Mouse (Mus musculus) kidney, embryonic 14.5 days (tissue): ENCODE measurements around the gene Sfxn2. TPM values are rescaled to one million over a fixed set of nuclear protein-coding genes. Genes with fewer than 3 reads are reported as not detected.
A peak's percentile ranks its signal among the peaks of the same experiment; 100 is the strongest.
"Not testable (repeated sequence)": the region's sequence is repeated elsewhere in the genome, so short reads cannot be mapped to it uniquely, and the experiment has no call there.

Experiments used
- ATAC-seq: fragments of 200-750 bp; cut with Nextera tagmentation; 2 replicates; pipeline ENCODE4 v1.8.0; 2017; ENCODE audit warnings: moderate number of reproducible peaks, mild to moderate bottlenecking, moderate TSS enrichment, moderate library complexity; ENCODE audit not compliant: low FRiP score, low TSS enrichment
- H3K27ac ChIP-seq: fragments of 300-500 bp; sonication (generic); 2 replicates; pipeline ENCODE4 v1.5.1; 2014; ENCODE audit warnings: low read depth, mild to moderate bottlenecking, low read length, moderate library complexity, mixed read lengths
- H3K27me3 ChIP-seq: fragments of 300-500 bp; sonication (generic); 2 replicates; pipeline ENCODE4 v1.6.1; 2014; ENCODE audit warnings: mild to moderate bottlenecking, low read length; ENCODE audit not compliant: control insufficient read depth, insufficient read depth
- H3K36me3 ChIP-seq: fragments of 300-500 bp; sonication (generic); 2 replicates; pipeline ENCODE4 v1.6.1; 2014; ENCODE audit warnings: low read length, mixed read lengths; ENCODE audit not compliant: control insufficient read depth, insufficient read depth
- H3K4me1 ChIP-seq: fragments of 300-500 bp; sonication (generic); 2 replicates; pipeline ENCODE4 v1.6.1; 2014; ENCODE audit warnings: low read length, mixed read lengths; ENCODE audit not compliant: control insufficient read depth, insufficient read depth
- H3K4me2 ChIP-seq: fragments of 300-500 bp; sonication (generic); replicated peaks from 2 replicates; pipeline ENCODE4 v1.6.1; 2014; ENCODE audit warnings: low read depth, mild to moderate bottlenecking, low read length
- H3K4me3 ChIP-seq: fragments of 300-500 bp; sonication (generic); 2 replicates; pipeline ENCODE4 v1.5.1; 2014; ENCODE audit warnings: mild to moderate bottlenecking, low read length
- H3K9ac ChIP-seq: fragments of 300-500 bp; sonication (generic); 2 replicates; pipeline ENCODE4 v1.6.1; 2014; ENCODE audit warnings: low read depth, mild to moderate bottlenecking, low read length, moderate library complexity
- H3K9me3 ChIP-seq: fragments of 300-500 bp; sonication (generic); 2 replicates; pipeline ENCODE4 v1.6.1; 2016; ENCODE audit warnings: low read length; ENCODE audit not compliant: control insufficient read depth
- WGBS: fragments of 180-500 bp; shearing (Covaris S2); extraction: QIAGEN DNeasy Blood & Tissue Kit; methylation state at CpG from one replicate; pipeline ENCODE4 v1.1.7; 2014; 5-methylcytosine and 5-hydroxymethylcytosine counted together
- polyA plus RNA-seq: library from polyadenylated mRNA; unstranded; fragments of >200 nt; fragmentation: Nextera tagmentation; extraction: Ambion mirVana; gene quantifications from 2 replicates; pipeline ENCODE4 v1.2.1, GENCODE M21; 2014

The Sfxn2 gene
- polyA plus RNA-seq, 1 experiment from 2014 or later: 25.1 TPM

GRCm38 (mm10) chr19:46562132-46562531 lies 11.0 kb upstream of the Sfxn2 start:
- Histone ChIP-seq H3K27ac (no peak overlapping the region), H3K27me3 (no peaks in the 10 kb centered on the region), H3K4me3 (no peak overlapping the region), H3K9ac (no peak overlapping the region), H3K4me2 (no peak overlapping the region), H3K36me3 (peaks cover 11% of the 10 kb centered on the region; the same call in 1 of the 2 replicates), H3K9me3 (no peaks in the 10 kb centered on the region), H3K4me1 (no peaks in the 10 kb centered on the region)
- ATAC-seq: no peak
- WGBS: 32% methylated on average over 1 of the region's 1 CpGs

DNA sequence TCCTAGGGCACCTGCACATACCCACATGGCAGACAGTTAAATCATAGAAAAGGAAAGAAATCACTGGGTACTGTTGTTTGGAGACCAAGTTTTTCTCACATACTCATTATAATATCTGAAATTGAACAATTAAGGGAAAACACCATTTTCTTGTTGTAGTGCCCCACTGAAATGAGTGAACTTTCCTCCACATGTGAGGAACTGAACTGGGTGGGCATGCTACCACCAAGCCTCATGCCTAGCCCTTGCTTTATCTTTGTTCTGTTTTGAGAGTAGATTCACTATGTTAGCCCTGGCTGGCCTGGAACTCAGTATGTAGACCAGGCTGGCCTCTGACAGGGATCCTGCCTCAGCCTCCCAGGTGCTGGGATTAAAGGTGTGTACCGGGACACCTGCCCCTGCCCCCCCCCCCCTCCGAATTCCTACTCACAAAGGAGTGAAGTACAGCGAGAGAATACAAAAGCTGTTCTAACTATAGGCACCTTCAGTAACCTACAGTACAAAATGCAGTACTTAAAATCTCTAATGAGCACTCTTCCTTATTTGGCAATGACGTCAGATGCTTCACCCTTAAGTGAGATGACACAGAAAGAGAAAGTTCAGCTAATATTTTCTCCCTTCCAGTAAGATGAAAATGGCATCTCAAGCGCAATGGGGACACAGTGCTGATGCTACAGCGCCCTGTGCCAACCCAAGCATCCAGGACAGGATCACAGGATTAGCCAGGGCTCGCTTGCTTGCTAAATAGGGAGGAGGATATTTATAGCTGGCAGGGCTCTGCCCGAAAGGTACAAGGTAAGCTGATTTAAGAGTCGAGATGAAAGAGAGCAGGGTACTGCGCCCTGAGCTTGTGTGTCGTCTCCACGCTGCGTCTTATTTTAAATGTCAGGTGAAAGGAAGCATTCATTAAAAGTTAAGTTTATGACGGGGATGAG lies 10.3 kb upstream of the Sfxn2 start:
- Histone ChIP-seq H3K9me3 (no peaks in the 10 kb centered on the region), H3K4me2 (no peak overlapping the region), H3K4me3 (no peak overlapping the region), H3K27me3 (no peaks in the 10 kb centered on the region), H3K9ac (no peak overlapping the region), H3K27ac (no peak overlapping the region), H3K4me1 (no peaks in the 10 kb centered on the region), H3K36me3 (peaks cover 7% of the 10 kb centered on the region; the same call in 1 of the 2 replicates)
- WGBS: 81% methylated on average over 14 of the region's 14 CpGs
- ATAC-seq: no peak

- no peak for ATAC-seq
- Histone ChIP-seq H3K4me1 (no peaks in the 10 kb centered on the region), H3K27me3 (no peaks in the 10 kb centered on the region), H3K4me3 (no peak overlapping the region), H3K36me3 (0 out of 2 replicates have a peak, but pooled peaks cover 4% of the 10 kb centered on the region), H3K4me2 (no peak overlapping the region), H3K27ac (no peak overlapping the region), H3K9ac (no peak overlapping the region), H3K9me3 (no peaks in the 10 kb centered on the region)
- WGBS: 73% methylated on average over 4 of the region's 4 CpGs
Observed at GRCm38 (mm10) chr19:46563603-46564002, 9.6 kb upstream of the Sfxn2 start.

DNA sequence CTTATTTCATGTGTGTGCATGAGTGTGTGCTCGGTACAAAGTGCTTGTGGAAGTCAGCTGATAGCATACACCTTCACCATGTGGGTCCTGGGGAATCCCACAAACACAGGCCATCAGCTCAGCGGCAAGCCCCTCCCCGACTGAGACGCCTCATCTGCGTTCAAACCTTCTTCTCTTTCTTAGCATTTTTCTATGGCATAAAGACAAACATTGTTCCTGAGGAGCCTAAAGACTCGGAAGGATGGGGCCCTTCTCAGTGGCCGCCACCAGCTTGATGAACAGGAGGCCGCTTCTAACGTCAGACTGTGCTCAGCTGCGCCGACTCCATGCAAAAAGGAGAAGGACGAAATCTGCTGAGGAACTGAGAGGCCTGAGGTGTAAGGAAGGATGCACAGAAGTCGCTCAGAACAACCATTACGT lies 9.1 kb upstream of the Sfxn2 start:
- Histone ChIP-seq H3K4me2 (no peak overlapping the region), H3K36me3 (0 out of 2 replicates have a peak, but pooled peaks cover 4% of the 10 kb centered on the region), H3K4me1 (no peaks in the 10 kb centered on the region), H3K9me3 (no peaks in the 10 kb centered on the region), H3K9ac (no peak overlapping the region), H3K27me3 (no peaks in the 10 kb centered on the region), H3K4me3 (no peak overlapping the region), H3K27ac (no peak overlapping the region)
- WGBS: 83% methylated on average over 14 of the region's 14 CpGs
- no peak for ATAC-seq

- H3K9ac ChIP-seq, H3K27ac ChIP-seq, H3K27me3 ChIP-seq, H3K9me3 ChIP-seq, ATAC-seq, H3K36me3 ChIP-seq: not testable (repeated sequence)
- H3K4me1 ChIP-seq: peaks cover 17% of the 10 kb centered on the region
- peak overlapping the region; percentile 76 for H3K4me2 ChIP-seq
- peak overlapping the region; percentile 53; the same call in 1 of the 2 replicates for H3K4me3 ChIP-seq
- 82% methylated on average over 3 of the region's 3 CpGs for WGBS
Observed at GRCm38 (mm10) chr19:46571211-46571877, 1.8 kb upstream of the Sfxn2 start.

DNA sequence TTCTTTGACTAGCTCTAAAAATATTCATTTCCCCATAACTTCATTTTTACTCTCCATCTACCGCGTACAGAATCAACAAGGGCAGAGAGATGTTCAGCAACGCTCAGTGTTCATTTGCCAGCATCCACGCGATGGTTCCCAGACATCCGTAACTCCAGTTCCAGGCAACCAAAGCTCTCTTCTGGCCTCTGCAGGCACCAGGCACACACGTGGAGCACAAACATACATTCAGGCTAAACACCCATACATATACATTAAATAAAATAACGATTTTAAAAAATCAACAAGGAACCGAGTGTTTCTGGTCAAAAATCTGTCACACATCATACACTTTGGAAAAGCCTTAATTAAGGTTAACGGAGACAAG lies 1.3 kb upstream of the Sfxn2 start:
- H3K4me2 ChIP-seq: peak overlapping the region; percentile 76
- H3K9ac ChIP-seq: peak overlapping the region; percentile 71; the same call in 1 of the 2 replicates
- H3K9me3 ChIP-seq: no peaks in the 10 kb centered on the region
- peak overlapping the region; percentile 53 for H3K4me3 ChIP-seq
- ATAC-seq: no peak
- H3K4me1 ChIP-seq: peaks cover 17% of the 10 kb centered on the region
- no peaks in the 10 kb centered on the region for H3K36me3 ChIP-seq
- H3K27ac ChIP-seq: no peak overlapping the region
- no peaks in the 10 kb centered on the region for H3K27me3 ChIP-seq
- whole genome bisulfite sequencing: 26% methylated on average over 10 of the region's 10 CpGs

DNA sequence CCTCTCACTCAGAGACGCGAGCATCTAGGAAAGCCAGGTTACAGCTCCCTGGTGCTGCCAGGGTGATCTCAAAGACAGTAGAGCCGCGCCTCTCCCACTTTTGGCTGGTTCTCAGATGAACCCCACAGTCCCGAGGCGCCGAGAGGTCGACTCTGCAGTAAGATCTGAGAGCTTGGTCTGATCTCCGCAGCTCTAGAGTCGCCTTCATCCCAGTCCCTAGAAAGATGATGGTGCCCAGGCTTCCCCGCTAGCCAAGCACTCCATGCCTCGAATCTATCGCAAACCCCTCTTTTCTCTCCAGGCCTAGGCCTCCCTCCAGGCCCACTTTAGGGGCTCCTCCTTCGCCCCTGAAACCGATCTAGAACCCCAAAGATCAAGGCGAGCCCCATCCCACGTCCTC lies 617 bp upstream of the Sfxn2 start:
- Histone ChIP-seq H3K4me2 (peak overlapping the region; percentile 76), H3K9ac (peak overlapping the region; percentile 71), H3K9me3 (no peaks in the 10 kb centered on the region), H3K27me3 (no peaks in the 10 kb centered on the region), H3K4me3 (peak overlapping the region; percentile 53), H3K36me3 (no peaks in the 10 kb centered on the region), H3K4me1 (peaks cover 17% of the 10 kb centered on the region), H3K27ac (peak overlapping the region; percentile 30)
- peak; percentile 22 for ATAC-seq
- 1% methylated on average over 17 of the region's 17 CpGs for WGBS

- H3K9ac ChIP-seq: peak overlapping the region; percentile 67; the same call in 1 of the 2 replicates
- no peak for ATAC-seq
- peak overlapping the region; percentile 44 for H3K4me2 ChIP-seq
- no peak overlapping the region for H3K27ac ChIP-seq
- no peaks in the 10 kb centered on the region for H3K27me3 ChIP-seq
- H3K4me1 ChIP-seq: peaks cover 17% of the 10 kb centered on the region
- H3K36me3 ChIP-seq: no peaks in the 10 kb centered on the region
- no peaks in the 10 kb centered on the region for H3K9me3 ChIP-seq
- 44% methylated on average over 6 of the region's 6 CpGs for WGBS
- H3K4me3 ChIP-seq: peak overlapping the region; percentile 53
Observed at GRCm38 (mm10) chr19:46573990-46574389, 825 bp downstream of the Sfxn2 start.

DNA sequence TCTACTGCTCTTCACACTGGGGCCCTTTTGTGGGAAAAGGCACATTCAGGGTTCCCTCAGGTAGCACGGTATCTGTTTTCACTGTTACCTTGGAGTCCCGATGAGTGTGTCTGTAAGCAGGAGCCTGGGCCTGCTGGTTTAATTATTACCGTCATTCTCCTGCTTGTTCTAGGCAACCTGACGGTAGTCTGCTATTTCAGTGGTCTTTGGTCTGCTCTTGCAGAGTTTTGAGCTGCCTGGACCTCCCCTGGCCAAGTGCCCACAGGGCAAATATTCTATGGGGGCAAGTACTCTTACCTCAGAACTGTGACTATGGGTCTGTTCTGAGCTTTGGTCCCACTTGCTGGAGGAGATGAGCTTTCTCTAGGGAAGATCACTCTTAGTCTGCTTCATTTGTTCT lies 2.0 kb downstream of the Sfxn2 start:
- Histone ChIP-seq H3K36me3 (no peaks in the 10 kb centered on the region), H3K27me3 (no peaks in the 10 kb centered on the region), H3K27ac (0 out of 2 replicates have a peak overlapping the region, but pooled peaks have one; percentile 37), H3K9me3 (no peaks in the 10 kb centered on the region), H3K4me1 (peaks cover 17% of the 10 kb centered on the region), H3K4me3 (no peak overlapping the region), H3K4me2 (peak overlapping the region; percentile 15), H3K9ac (no peak overlapping the region)
- no peak for ATAC-seq
- WGBS: 48% methylated on average over 4 of the region's 4 CpGs
